Mouse (Mus musculus) thymus, adult 2 months (tissue): Measurements from ENCODE around the gene Mgll.

Source experiments
- CTCF ChIP-seq: fragments of 200-500 bp; IDR thresholded peaks from 2 replicates; pipeline ENCODE4 v1.5.1; 2012; ENCODE audit warnings: mild to moderate bottlenecking, control low read depth, low read length, moderate library complexity, borderline replicate concordance; ENCODE audit not compliant: control insufficient read depth, poor library complexity, insufficient read depth; ENCODE audit errors: extremely low read depth
- POLR2A ChIP-seq: fragments of 200-500 bp; IDR thresholded peaks from 2 replicates; pipeline ENCODE4 v1.6.1; 2012; ENCODE audit warnings: mild to moderate bottlenecking, low read length, control low read depth, moderate library complexity; ENCODE audit not compliant: control insufficient read depth, poor library complexity, insufficient read depth; ENCODE audit errors: extremely low read depth

DNA sequence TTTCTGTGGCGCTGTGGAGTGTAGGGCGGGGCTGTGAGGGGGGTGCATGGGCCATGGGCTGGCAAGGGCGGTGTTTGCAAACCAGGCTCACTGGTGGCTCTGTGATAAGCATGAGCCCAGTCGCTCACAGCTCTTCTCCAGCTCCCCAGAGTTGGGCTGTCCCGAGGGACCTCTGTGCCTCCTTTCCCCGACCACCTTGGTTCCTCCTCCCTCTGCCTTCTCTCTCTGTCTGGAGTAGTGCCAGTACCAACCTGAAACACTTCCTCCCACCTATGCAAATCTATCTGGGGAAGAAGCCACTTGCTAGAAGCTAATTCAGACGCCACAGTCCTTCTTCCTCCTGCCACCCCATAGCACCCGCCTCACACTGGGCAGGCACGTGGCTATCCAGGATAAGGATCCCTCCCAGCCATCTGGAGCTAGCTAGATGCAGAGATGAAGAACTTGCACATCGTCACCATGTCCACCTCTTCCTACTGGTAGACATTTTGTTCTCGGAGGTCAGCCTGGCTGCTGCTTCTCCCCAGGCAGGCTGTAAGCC lies 7.1 kb downstream of the Mgll start:
- TF ChIP-seq POLR2A, result no peak
- no peak for TF ChIP-seq CTCF
